Mouse (Mus musculus): Measurements from ENCODE around the gene Maml3.

Maml3 gene

DNA sequence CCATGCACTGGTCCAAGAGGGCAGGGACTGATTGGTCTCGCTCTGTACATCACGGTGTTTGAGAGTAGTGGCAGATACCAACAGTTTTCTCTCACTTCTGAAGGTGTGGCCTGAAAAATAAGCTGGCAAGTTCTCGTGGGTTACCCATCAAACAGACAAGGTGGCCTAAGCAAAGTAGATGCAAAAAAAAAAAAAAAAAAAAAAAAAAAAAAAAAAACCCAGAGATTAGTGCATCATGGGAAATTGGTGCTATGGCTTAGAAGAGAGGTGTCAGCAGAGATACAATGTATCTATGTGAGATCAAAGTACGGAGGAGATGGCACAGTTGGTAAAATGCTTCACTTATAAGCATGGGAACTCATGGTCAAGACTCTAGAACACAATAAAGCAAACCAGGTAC lies 229.2 kb downstream of the Maml3 start:
- DNase-seq (ENCODE audit: low spot score in 2 of 2): no peak

DNA sequence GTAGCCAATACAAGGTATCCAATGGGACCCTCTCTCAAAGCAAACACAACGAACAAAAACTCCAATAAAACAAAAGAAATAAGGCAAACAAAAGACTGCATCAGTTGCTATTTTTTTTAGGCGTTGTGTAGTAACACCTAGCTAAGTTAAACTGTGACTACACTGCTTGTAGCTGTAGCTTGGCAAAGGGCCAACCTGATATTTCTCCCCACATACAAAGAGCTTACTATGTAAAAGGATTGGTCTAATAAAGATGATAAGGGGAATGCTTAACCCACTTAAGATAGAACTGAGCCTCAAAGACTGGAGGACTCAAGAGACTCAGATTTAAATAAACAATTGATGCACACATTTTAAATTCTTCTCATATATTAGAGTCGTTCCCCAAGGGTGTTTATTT lies 230.6 kb downstream of the Maml3 start:
- no peak for DNase-seq (ENCODE audit: low spot score in 2 of 2)

DNA sequence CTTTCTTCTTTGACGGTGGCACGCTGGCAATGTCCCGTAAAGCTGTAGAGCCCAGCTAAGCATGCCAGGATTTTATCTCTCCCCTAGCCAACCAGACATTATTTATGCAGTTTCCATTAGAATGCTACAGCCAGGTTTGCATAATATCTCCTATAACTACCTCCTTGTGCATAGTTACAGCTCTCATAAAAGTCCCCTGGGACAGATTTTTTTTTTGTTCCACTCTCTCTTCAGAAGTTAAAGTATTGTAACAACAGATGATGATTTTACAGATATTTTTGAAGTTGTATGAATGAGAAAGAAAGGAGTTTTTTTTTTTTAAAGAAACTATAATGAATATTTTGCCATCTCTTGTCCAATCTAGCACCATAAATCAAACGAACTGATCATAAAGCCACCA lies 232.1 kb downstream of the Maml3 start:
- DNase-seq (ENCODE audit: low spot score in 2 of 2): no peak

DNA sequence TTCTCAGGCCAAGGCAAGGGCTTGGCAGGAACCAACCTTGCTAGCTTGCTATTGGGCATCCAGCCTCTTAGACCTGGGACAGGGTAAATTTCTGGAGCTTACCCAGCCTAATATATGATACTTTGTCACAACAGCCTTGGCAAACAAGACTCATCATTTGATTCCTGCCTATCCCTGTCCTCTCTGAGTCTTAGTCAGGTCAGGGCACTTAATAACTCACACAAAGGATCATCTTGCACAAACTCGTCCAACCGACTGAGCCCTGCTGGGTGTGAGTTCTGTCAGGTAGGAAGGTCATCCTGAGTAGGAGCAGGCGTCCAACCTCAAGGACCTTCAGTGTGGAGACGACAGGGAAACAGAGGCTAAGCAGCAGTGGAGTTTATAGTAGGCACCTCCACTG lies 233.5 kb downstream of the Maml3 start:
- DNase-seq (ENCODE audit: low spot score in 2 of 2): no peak

DNA sequence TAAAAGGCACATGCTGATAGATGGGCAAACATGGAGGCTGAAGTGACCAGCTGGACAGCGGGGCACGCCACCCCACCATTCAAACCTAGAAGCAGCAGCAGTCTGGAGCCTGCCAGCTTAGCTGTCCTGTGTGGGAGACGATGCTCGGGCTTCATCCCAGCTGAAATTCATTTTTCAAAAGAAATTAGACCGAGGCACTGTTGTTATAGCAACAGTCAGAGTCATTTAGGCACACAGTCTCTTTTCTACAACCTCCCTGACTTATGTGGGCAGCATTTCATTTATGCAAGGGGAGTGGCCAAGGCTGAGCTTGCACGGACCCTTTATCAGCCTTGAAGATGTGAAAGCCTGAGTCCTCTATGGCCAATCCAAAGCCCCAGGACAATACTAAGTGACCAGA lies 234.9 kb downstream of the Maml3 start:
- DNase-seq (ENCODE audit: low spot score in 2 of 2): no peak

DNA sequence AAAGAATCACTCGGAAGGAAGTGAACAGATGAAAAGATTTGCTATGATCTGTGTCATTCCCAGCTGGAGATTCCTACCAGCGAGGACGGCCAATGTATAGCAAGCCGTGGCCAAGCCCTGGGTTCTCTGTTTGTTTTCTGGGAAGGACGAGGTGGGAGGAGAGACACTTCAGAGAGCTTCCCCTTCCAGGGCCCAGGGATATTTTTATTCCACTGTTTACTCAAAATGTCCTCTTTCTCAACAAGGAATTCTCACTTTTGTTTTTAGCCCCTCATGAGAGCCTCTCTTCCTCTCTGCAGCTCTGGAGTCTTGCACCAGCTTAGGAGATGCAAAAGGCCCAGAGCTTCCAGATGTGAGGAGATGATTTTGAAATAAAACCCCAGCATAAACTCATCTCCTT lies 236.0 kb downstream of the Maml3 start:
- DNase-seq (ENCODE audit: low spot score in 2 of 2): no peak

DNA sequence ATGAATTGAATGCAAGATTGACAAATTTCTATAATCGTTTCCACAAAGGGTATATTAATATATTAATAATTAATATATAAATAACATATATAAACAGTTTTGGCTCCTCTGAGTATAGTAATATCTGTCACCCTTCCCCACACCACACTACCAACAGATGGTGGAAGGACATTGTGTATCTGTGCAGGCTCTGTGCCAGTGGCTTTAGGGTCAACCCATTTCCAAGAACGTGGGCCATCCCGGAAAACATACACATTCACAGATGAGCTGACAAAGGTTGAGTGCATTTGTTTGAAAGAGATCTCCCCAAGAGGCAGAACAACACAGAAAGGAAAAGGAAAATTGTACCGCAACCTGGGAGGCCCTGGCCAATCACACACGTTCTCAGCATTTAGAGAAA lies 238.4 kb downstream of the Maml3 start:
- no peak for DNase-seq (ENCODE audit: low spot score in 2 of 2)

DNA sequence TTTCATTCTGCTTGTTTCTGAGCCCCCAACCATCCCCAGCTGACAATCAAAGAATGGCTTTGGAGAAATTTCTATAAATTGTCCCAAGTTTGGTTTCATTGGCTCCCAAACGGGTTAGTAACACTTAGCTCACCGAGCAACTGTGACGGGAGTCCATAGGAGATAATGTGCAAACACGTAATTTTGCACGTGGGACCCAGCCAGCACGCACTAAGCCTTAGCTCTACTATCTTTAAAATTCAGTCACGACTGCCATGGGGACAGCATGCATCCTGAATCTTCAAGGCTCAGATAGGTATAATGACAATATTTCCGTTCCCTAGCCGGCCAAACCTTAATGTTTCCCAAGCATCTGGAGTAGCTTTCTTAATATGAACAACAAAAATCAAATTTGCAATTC lies 243.2 kb downstream of the Maml3 start:
- DNase-seq (ENCODE audit: low spot score in 2 of 2): no peak

DNA sequence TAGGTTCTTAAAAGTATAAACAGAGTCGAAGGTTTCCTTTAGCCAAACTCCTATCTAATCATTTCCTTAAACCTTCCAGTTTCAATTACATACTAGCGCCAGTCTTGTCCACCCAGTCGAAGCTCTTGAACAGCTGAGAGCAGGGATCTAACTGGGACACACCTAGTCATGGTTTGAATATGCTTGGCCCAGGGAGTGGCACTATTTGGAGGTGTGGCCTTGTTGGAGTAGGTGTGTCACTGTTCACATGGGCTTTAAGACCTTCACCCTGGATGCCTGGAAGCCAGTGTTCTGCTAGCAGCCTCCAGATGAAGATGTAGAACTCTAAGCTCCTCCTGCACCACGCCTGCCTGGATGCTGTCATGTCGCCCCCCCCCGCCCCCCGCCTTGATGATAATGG lies 244.4 kb downstream of the Maml3 start:
- DNase-seq (ENCODE audit: low spot score in 2 of 2): no peak

DNA sequence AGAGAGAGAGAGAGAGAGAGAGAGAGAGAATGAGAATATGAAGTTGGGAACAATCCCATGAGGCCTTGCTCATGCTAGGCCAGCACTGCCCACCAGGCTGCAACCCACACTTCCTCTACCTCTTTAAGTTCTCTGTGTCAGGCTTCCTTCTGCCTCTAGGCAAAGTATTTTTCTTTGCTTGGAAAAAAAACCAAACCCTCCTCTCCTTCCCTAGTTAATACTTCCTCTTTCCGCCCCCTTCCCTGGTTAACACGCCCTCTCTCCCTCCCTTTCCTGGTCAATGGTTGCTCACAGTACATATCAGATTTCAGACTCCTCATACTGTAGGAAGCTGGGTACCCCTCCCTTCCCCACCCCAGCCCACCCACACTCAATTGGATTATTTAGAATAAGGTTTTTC lies 245.7 kb downstream of the Maml3 start:
- no peak for DNase-seq (ENCODE audit: low spot score in 2 of 2)

DNA sequence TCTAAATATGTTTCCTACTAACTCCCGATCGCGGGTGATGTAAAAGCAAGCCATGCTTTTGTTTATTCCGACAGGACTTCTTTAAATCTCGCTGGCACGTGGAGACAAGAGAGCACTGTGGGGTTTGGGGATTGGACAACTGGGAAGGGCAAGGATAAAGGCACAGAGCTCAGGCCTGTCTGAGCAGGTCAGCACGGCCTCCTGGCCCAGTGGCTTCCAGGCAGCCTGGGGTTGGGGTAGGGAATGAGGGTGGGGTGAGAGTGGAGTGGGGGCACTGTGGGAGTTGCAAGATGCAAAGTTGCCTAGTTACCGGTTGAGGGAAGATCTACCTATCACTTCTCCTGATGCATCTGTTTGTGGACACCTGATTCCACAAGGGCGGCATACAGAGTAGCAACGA lies 250.7 kb downstream of the Maml3 start:
- DNase-seq (ENCODE audit: low spot score in 2 of 2): no peak

DNA sequence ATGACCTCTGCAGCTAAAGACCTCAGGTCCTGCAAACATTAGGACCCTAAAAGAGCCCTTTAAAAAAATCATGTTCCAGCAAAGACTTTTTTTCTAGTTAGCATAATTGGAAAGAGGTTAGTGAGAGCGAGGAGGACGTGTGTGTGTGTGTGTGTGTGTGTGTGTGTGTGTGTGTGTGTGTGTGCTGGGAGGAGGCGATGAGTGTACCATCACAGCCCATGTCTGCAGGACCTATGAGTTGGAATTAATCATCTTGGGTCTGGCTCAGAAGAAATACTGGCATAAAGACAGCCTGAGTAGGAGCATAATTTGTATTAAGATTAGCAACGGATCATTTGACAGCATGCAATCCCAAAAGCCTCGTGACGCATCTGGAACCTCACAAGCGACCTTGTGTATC lies 251.3 kb downstream of the Maml3 start:
- DNase-seq (ENCODE audit: low spot score in 2 of 2): no peak

DNA sequence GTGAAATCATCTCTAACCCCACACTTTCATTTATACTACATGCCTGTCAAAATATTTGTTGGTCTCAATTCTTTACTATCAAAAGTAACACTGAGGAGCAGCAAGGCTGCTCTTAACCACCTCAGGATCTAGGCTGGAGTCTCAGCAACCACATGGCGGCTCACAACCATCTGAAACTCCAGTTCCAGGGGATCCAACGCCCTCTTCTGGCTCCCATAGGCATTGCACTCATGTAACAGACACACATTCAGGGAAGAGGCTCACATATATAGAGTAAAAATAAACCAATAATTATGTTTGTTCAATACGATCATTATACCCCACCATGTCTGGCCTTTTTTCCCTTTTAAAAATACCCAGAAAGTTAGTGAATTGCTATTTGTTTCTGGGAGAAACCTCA lies 252.2 kb downstream of the Maml3 start:
- no peak for DNase-seq (ENCODE audit: low spot score in 2 of 2)

DNA sequence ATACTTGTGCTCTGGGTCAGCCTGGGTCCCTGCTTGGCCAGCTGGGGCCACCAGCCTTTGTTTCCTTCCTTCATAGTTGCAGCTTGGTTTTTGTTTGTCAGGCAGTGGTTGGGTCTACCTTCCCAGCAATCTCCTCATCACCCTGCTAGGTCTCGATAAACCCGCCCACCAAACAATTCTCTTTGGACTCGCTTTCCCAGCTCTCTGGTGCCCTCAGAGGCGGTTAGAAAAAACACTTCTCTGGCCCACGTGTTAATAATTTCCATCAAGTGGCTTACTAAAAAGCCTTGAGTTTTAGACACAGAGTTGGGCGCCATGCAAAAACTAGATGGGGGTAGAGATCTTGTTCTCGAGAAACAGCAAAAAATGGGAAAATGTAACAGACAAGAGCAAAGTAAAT lies 253.3 kb downstream of the Maml3 start:
- DNase-seq (ENCODE audit: low spot score in 2 of 2): no peak

DNA sequence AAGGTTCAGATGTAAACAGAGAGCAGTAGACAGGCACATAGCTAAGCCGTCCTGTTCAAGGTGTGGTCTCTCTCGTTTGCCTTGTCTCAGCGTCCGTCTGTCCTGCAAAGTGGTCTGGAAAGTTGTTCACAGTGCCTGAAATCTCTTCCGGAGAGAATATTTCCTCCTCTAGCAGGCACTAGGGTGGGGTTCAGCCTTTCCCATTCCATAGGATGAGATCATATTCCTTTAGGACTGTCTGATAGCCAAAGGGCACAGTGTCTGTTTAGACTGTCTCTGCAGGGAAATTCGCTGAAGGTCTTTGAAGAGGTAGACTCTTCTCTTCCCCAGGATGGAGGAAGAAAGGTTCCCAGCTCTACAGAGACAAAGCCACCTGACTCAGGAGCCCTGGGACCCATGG lies 255.4 kb downstream of the Maml3 start:
- no peak for DNase-seq (ENCODE audit: low spot score in 2 of 2)

DNA sequence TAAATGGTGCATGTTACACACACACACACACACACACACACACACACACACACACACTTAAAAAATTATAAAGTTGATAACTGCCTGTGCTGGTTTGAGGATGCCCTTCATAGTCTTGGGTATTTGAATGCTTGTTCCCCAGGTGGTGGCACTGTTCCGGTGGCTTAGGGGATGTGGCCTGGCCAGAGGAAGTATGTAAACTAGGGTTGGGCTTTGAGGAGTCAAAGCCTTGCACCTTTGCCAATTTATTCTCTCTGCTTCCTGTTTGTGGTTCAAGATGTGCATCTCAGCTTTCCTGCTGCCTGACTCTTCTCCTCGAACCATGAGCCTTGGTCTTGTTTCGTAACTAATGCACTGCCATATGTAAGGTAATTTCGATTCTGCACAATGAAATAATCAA lies 257.6 kb downstream of the Maml3 start:
- no peak for DNase-seq (ENCODE audit: low spot score in 2 of 2)

DNA sequence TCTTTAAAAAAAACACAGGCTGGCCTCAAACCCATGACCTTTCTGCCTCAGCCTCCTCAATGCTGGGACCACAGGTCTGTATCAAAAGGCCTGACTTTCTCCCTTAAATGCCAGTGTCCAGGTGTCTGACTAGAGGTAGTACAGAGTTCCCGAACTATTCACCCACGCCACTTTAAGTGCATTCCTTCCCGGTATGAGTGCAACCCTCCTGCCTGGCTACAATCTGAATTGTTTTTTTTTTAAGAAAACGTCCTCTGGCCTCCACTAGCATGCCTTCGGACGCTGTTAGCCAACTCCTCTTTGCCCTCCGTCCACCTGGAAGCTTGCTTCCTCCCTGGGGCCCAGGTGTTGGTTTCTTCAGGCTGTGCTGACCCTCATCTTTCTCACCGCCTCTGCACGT lies 260.6 kb downstream of the Maml3 start:
- no peak for DNase-seq (ENCODE audit: low spot score in 2 of 2)

DNA sequence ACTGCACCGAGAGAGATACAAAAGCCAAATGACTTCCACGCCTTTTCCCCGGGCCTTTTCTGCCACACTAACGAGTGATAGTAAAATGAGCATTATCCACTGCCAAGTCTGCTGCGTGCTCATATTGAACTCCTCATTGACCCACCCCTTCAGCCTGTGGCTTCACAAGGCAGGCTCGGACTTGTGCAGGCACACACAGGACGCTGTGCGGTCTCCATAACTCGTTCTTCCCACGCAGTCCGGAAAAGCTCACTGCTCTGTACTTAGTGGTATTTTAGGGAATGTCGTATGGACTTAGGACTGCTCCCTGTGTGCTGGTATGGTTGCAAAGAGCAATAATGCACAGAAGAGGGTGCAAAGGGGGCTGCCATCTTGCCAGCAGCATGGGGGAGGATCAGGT lies 262.7 kb downstream of the Maml3 start:
- DNase-seq (ENCODE audit: low spot score in 2 of 2): no peak

DNA sequence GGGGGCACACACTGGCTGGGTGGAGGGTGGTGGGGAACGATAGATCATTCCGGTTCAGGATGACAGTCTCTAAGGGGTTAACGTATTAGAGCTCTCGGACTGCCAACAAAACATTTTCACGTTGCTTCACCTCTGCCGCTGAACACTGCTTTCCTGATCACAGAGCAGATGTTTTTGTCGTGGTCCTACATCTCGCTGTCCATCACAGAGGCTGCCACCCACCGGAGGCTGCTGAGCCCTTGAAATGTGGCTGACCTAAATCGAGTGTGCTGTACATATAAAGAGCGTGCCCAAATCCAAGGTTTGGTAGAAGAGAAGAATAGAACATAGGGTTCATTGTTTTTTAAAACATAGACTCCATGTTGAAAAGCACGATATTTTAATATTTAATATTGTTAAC lies 263.3 kb downstream of the Maml3 start:
- DNase-seq (ENCODE audit: low spot score in 2 of 2): no peak

DNA sequence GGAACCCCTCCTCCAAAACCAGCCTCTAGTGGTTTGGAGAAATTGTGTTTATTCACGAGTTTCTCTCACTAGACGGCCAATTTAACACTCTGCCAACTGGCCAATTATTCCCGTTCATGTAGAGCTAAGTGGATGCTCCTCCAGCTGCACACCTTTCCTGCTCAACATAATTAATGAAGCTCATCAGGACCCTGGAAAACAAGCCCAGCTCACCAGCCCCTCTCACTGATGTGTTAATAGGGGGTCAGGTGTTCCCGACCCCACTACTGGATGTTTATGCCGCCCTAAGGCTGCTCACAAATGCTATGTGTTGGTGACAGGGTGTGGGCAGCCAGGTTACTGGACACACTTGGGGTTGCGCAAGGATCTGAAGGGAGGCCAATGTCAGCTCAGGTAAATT lies 263.7 kb downstream of the Maml3 start:
- DNase-seq (ENCODE audit: low spot score in 2 of 2): no peak

DNA sequence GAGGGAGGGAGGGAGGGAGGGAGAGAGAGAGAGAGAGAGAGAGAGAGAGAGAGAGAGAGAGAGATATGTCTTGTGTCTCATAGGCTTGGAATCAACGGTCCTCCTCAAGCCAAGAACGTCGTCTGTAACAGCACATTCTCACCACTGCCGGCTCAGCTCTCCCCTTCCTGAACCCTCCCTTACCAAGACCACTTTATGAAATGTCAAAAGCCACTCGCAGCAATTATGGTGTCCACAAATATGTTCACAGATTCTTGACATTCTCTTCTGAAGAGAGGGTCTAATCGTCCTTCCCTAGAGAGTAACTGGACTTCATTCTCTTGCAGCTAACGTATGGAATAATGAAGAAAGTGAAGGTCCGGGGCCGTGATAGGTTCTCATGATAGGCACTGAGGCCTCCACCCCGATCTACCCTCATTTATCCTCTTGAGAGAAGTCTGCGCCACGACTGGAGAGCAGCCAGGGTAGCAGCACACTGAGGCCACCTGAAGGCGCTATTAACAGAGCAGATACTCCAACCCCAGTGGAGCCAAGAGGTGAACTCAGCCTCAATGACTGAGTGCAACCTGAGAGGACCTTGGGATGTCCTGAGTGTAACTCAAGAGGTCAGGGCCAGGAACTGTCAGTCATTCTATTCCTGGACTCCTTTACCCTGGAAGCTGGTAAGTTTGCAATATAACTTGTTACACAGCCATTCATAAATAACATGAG lies 264.6 kb downstream of the Maml3 start:
- no peak for DNase-seq (ENCODE audit: low spot score in 2 of 2)

DNA sequence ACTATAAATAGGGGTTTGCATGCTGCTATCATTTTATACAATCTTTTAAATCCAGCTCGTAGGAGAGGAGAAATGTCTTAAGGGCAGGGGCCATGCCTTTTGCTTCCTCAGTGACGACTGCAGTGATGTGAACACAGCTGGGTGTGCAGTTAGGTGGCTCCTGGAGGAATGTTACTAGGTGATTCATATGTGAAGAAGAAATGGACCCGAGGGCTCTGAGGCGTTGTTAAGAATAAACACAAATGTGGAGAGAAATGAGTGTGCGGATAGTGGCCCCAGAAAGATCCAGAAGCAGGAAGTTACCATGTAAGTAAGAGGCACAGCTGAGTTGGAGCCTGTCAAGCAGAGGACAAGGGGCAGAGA lies 265.5 kb downstream of the Maml3 start:
- DNase-seq (ENCODE audit: low spot score in 2 of 2): no peak

DNA sequence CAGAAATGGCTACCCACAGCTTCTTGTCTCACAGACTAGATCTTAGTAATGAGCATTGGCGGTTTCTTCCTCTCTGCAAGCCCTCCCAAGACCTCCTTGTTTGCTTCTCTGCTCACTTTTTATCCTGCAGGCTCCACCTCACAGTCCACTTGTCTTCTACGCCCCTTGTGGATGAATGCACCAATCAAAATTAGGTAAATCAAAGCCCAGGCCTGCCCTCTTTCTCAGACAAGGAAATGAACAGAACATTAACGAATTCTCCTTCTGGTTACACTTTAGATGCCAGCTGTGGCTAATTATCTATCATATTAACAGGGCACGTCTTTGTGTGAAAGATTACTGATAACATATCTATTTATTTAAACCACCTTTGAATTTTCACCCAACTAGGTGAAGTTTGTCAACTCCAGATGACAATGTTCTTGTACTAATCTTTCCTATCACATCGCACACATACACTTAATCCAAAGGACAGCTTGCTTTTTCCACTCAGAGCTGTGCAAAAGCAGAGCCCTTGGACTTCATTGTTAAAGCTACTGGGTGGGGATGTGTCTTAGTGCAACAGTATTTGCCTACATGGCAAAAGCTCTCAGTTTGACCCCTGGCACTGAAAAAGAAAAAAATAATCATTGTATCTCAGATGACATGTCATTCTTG lies 266.1 kb downstream of the Maml3 start:
- DNase-seq (ENCODE audit: low spot score in 2 of 2): no peak

DNA sequence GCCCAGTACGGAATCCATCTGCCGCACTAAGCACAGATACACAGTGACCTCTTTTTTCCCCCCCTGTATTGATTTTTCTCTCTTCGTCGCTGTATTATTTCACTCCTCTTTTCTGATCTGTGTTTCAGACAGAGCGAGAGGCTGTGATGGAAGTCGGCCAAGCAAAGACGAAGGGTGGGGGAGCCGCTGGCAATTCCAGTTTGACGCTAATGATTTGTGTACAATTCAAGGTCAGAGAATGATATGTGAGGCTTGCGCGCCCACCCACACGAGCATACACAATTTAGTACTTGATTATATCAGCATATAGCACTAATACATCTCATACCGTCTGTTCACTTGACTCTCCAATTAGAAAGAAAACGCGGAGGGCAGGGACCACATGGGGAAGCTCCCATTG lies 271.9 kb downstream of the Maml3 start:
- no peak for DNase-seq (ENCODE audit: low spot score in 2 of 2)
